Mouse (Mus musculus) liver, postnatal 0 days (tissue): Measurements from ENCODE around the gene Plxnd1.

ENCODE experiments used
- CTCF ChIP-seq: sonication (generic); IDR thresholded peaks from 2 replicates; pipeline ENCODE4 v1.5.1; 2016; ENCODE audit warnings: antibody characterized with exemption, low read depth
- EP300 ChIP-seq: IDR thresholded peaks from 2 replicates; pipeline ENCODE4 v1.6.1; 2016; ENCODE audit warnings: antibody characterized with exemption, low read depth, mild to moderate bottlenecking

DNA sequence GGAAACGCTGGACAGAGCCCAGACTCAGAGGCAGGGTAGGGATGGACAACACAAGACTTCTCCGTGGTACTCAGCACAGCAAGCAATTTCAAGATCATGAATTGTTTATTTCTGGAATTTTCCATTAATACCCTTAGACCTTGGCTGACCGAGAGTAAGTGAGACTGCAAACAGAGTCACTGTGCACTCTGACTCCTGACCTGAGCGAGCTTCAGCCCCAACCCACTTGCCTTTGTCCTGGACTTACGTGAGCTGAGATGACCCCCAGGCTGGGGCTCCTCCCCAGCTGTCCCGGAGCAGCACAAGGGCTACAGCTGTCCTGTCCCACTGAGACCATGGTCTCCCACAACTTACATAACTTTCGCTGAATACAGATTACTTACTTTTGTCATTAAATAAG lies 11.9 kb downstream of the Plxnd1 start:
- TF ChIP-seq CTCF (no peak), EP300 (no peak)
